Mouse (Mus musculus): Measurements from ENCODE around the gene Shroom3. TPM values are rescaled to one million over a fixed set of nuclear protein-coding genes. Genes with fewer than 3 reads are reported as not detected.

Shroom3 gene
- total RNA-seq, 4 experiments from 2014 or later, result 3.1 to 5.6 (median 4.1) TPM

GRCm38 (mm10) chr5:92842417-92842816, 159.2 kb downstream of the Shroom3 start:
- DNase-seq (ENCODE audit: low spot score in 2 of 2), result no peak

- DNase-seq (ENCODE audit: low spot score in 2 of 2), result no peak
Measured at GRCm38 (mm10) chr5:92842881-92843280, 159.6 kb downstream of the Shroom3 start.

GRCm38 (mm10) chr5:92843850-92844785, 160.9 kb downstream of the Shroom3 start:
- DNase-seq (ENCODE audit: low spot score in 2 of 2), result no peak

GRCm38 (mm10) chr5:92849743-92850142, 166.5 kb downstream of the Shroom3 start:
- DNase-seq (ENCODE audit: low spot score in 2 of 2), result no peak

GRCm38 (mm10) chr5:92850925-92851324, 167.7 kb downstream of the Shroom3 start:
- DNase-seq (ENCODE audit: low spot score in 2 of 2), result no peak

- DNase-seq (ENCODE audit: low spot score in 2 of 2), result no peak
Measured at GRCm38 (mm10) chr5:92854983-92855382, 171.7 kb downstream of the Shroom3 start.

GRCm38 (mm10) chr5:92856346-92856745, 173.1 kb downstream of the Shroom3 start:
- peak in 1 of 2 experiments; percentile 15 for DNase-seq (ENCODE audit: low spot score in 2 of 2)

GRCm38 (mm10) chr5:92857177-92857576, 173.9 kb downstream of the Shroom3 start:
- DNase-seq (ENCODE audit: low spot score in 2 of 2), result no peak

- no peak for DNase-seq (ENCODE audit: low spot score in 2 of 2)
Measured at GRCm38 (mm10) chr5:92858104-92858503, 174.9 kb downstream of the Shroom3 start.

- no peak for DNase-seq (ENCODE audit: low spot score in 2 of 2)
Measured at GRCm38 (mm10) chr5:92858576-92858975, 175.3 kb downstream of the Shroom3 start.

GRCm38 (mm10) chr5:92861416-92862112, 178.3 kb downstream of the Shroom3 start:
- no peak for DNase-seq (ENCODE audit: low spot score in 2 of 2)

- DNase-seq (ENCODE audit: low spot score in 2 of 2), result no peak
Measured at GRCm38 (mm10) chr5:92865090-92865489, 181.9 kb downstream of the Shroom3 start.

GRCm38 (mm10) chr5:92866546-92866945, 183.3 kb downstream of the Shroom3 start:
- DNase-seq (ENCODE audit: low spot score in 2 of 2), result no peak

- DNase-seq (ENCODE audit: low spot score in 2 of 2), result no peak
Measured at GRCm38 (mm10) chr5:92867253-92867652, 184.0 kb downstream of the Shroom3 start.

- DNase-seq (ENCODE audit: low spot score in 2 of 2), result no peak
Measured at GRCm38 (mm10) chr5:92868231-92868630, 185.0 kb downstream of the Shroom3 start.

GRCm38 (mm10) chr5:92871048-92871447, 187.8 kb downstream of the Shroom3 start:
- no peak for DNase-seq (ENCODE audit: low spot score in 2 of 2)

- peak in 1 of 2 experiments; percentile 18 for DNase-seq (ENCODE audit: low spot score in 2 of 2)
Measured at GRCm38 (mm10) chr5:92872182-92872581, 188.9 kb downstream of the Shroom3 start.

- DNase-seq (ENCODE audit: low spot score in 2 of 2), result no peak
Measured at GRCm38 (mm10) chr5:92872991-92873390, 189.8 kb downstream of the Shroom3 start.

- no peak for DNase-seq (ENCODE audit: low spot score in 2 of 2)
Measured at GRCm38 (mm10) chr5:92873518-92873917, 190.3 kb downstream of the Shroom3 start.

GRCm38 (mm10) chr5:92875836-92876235, 192.6 kb downstream of the Shroom3 start:
- no peak for DNase-seq (ENCODE audit: low spot score in 2 of 2)

GRCm38 (mm10) chr5:92877104-92877503, 193.9 kb downstream of the Shroom3 start:
- DNase-seq (ENCODE audit: low spot score in 2 of 2), result no peak

- no peak for DNase-seq (ENCODE audit: low spot score in 2 of 2)
Measured at GRCm38 (mm10) chr5:92880393-92880792, 197.2 kb downstream of the Shroom3 start.

Measured in layer of hippocampus, adult 8-10 months (tissue).